Mouse (Mus musculus) bone marrow macrophage, adult 2 months (primary cell): ENCODE results near the gene Hcrt.

Source experiments
- CTCF ChIP-seq: IDR thresholded peaks from 2 replicates; pipeline ENCODE4 v1.5.1; 2012; ENCODE audit warnings: low read depth, mild to moderate bottlenecking, low read length, moderate library complexity
- POLR2A ChIP-seq: IDR thresholded peaks from 2 replicates; pipeline ENCODE4 v1.6.1; 2012; ENCODE audit warnings: mild to moderate bottlenecking, low read depth, low read length, borderline replicate concordance

DNA sequence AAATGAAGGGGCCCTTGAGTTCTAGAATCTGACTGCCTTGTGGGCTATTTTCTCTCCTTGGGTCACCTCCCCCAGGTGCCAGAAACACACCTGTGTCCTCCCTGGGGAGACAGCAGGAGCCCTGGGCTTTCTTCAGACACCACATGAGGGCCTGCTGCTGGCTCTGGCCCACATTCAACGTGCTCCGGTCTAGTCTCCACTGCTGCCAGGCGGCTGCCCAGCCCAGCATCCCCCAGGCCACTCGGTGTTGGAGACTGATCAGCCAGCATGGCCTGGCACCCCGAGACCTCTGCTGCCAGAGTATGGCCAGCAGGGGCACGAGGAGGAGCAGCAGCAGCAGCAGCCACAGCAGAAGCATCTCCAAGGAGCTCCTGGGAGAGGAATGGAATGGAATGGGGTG lies 7.2 kb upstream of the Hcrt start:
- no peak for TF ChIP-seq POLR2A
- TF ChIP-seq CTCF: no peak
